Mouse (Mus musculus) neural tube, embryonic 12.5 days (tissue): ENCODE data around the gene Aco1. TPM values are rescaled to one million over a fixed set of nuclear protein-coding genes. Genes with fewer than 3 reads are reported as not detected.

Experiments used
- ATAC-seq: fragments of 200-750 bp; cut with Nextera tagmentation; 2 replicates; pipeline ENCODE4 v1.8.0; 2017; ENCODE audit warnings: low read depth, mild to moderate bottlenecking, moderate TSS enrichment, moderate library complexity; ENCODE audit not compliant: low FRiP score
- H3K27ac ChIP-seq: fragments of 300-500 bp; sonication (generic); 2 replicates; pipeline ENCODE4 v1.5.1; 2016
- H3K27me3 ChIP-seq: fragments of 300-500 bp; sonication (generic); replicated peaks from 2 replicates; pipeline ENCODE4 v1.6.1; 2016; ENCODE audit warnings: mild to moderate bottlenecking
- H3K36me3 ChIP-seq: fragments of 300-500 bp; sonication (generic); 2 replicates; pipeline ENCODE4 v1.6.1; 2016; ENCODE audit warnings: mild to moderate bottlenecking
- H3K4me1 ChIP-seq: fragments of 300-500 bp; sonication (generic); 2 replicates; pipeline ENCODE4 v1.6.1; 2016
- H3K4me2 ChIP-seq: fragments of 300-500 bp; sonication (generic); replicated peaks from 2 replicates; pipeline ENCODE4 v1.6.1; 2016; ENCODE audit warnings: mild to moderate bottlenecking
- H3K4me3 ChIP-seq: fragments of 300-500 bp; sonication (generic); 2 replicates; pipeline ENCODE4 v1.5.1; 2016
- H3K9ac ChIP-seq: fragments of 300-500 bp; sonication (generic); 2 replicates; pipeline ENCODE4 v1.6.1; 2016; ENCODE audit warnings: mild to moderate bottlenecking
- H3K9me3 ChIP-seq: fragments of 300-500 bp; sonication (generic); 2 replicates; pipeline ENCODE4 v1.6.1; 2016; ENCODE audit warnings: mild to moderate bottlenecking
- WGBS: fragments of 180-500 bp; shearing (Covaris S2); methylation state at CpG from one replicate; pipeline ENCODE4 v1.1.7; 2016; 5-methylcytosine and 5-hydroxymethylcytosine counted together
- polyA plus RNA-seq: library from polyadenylated mRNA; unstranded; fragments of >200 nt; fragmentation: Nextera tagmentation; extraction: Ambion mirVana; gene quantifications from 2 replicates; pipeline ENCODE4 v1.2.1, GENCODE M21; 2016

Aco1 gene
- polyA plus RNA-seq, 1 experiment from 2014 or later, result 58.5 TPM

- Histone ChIP-seq H3K27me3 (no peaks in the 10 kb centered on the region), H3K4me1 (peaks cover 3% of the 10 kb centered on the region; the same call in 1 of the 2 replicates), H3K4me2 (peak overlapping the region; percentile 21; the same call in 1 of the 2 replicates), H3K9me3 (no peaks in the 10 kb centered on the region), H3K27ac (no peak overlapping the region), H3K36me3 (no peaks in the 10 kb centered on the region), H3K9ac (no peak overlapping the region), H3K4me3 (no peak overlapping the region)
- WGBS, result 40% methylated on average over 21 of the region's 21 CpGs
- 0 out of 2 replicates have a peak, but pooled peaks have one; percentile 29 for ATAC-seq
These were observed 79.2 kb downstream of the Aco1 start for GRCm38 (mm10) chr4:40221876-40222585.

GRCm38 (mm10) chr4:40226095-40226494 is 83.2 kb downstream of the Aco1 start:
- Histone ChIP-seq H3K27ac (no peak overlapping the region), H3K9me3 (no peaks in the 10 kb centered on the region), H3K27me3 (no peaks in the 10 kb centered on the region), H3K4me1 (peaks cover 3% of the 10 kb centered on the region; the same call in 1 of the 2 replicates), H3K4me3 (no peak overlapping the region), H3K4me2 (no peak overlapping the region), H3K9ac (no peak overlapping the region), H3K36me3 (no peaks in the 10 kb centered on the region)
- ATAC-seq, result no peak
- 79% methylated on average over 5 of the region's 5 CpGs for WGBS

GRCm38 (mm10) chr4:40227131-40227530 is 84.2 kb downstream of the Aco1 start:
- Histone ChIP-seq H3K27ac (no peak overlapping the region), H3K4me1 (peaks cover under 1% of the 10 kb centered on the region; the same call in 1 of the 2 replicates), H3K36me3 (no peaks in the 10 kb centered on the region), H3K9ac (no peak overlapping the region), H3K4me2 (no peak overlapping the region), H3K9me3 (no peaks in the 10 kb centered on the region), H3K27me3 (no peaks in the 10 kb centered on the region), H3K4me3 (no peak overlapping the region)
- no peak for ATAC-seq
- 92% methylated on average over 11 of the region's 11 CpGs for WGBS

GRCm38 (mm10) chr4:40227886-40228285 is 85.0 kb downstream of the Aco1 start:
- WGBS, result 93% methylated on average over 7 of the region's 7 CpGs

GRCm38 (mm10) chr4:40229723-40230122 is 86.8 kb downstream of the Aco1 start:
- WGBS, result 96% methylated on average over 6 of the region's 6 CpGs
- H3K27ac ChIP-seq, result no peak overlapping the region
- no peak for ATAC-seq

More at GRCm38 (mm10) chr4:40227886-40228285, 85.0 kb downstream of the Aco1 start:
- no peaks in the 10 kb centered on the region for H3K9me3 ChIP-seq
- H3K27me3 ChIP-seq, result no peaks in the 10 kb centered on the region
- ATAC-seq, result no peak
- no peak overlapping the region for H3K4me2 ChIP-seq
- no peaks in the 10 kb centered on the region for H3K4me1 ChIP-seq
- H3K9ac ChIP-seq, result no peak overlapping the region
- no peak overlapping the region for H3K4me3 ChIP-seq
- no peak overlapping the region for H3K27ac ChIP-seq
- H3K36me3 ChIP-seq, result no peaks in the 10 kb centered on the region

GRCm38 (mm10) chr4:40233062-40233664 is 90.3 kb downstream of the Aco1 start:
- H3K4me2 ChIP-seq, result no peak overlapping the region
- H3K4me1 ChIP-seq, result no peaks in the 10 kb centered on the region
- H3K9me3 ChIP-seq, result no peaks in the 10 kb centered on the region
- H3K27me3 ChIP-seq, result no peaks in the 10 kb centered on the region
- 93% methylated on average over 7 of the region's 7 CpGs for WGBS
- no peaks in the 10 kb centered on the region for H3K36me3 ChIP-seq
- no peak for ATAC-seq
- H3K9ac ChIP-seq, result no peak overlapping the region
- H3K4me3 ChIP-seq, result no peak overlapping the region
- no peak overlapping the region for H3K27ac ChIP-seq

More at GRCm38 (mm10) chr4:40229723-40230122, 86.8 kb downstream of the Aco1 start:
- no peak overlapping the region for H3K4me2 ChIP-seq
- no peaks in the 10 kb centered on the region for H3K4me1 ChIP-seq
- no peaks in the 10 kb centered on the region for H3K9me3 ChIP-seq
- no peaks in the 10 kb centered on the region for H3K36me3 ChIP-seq
- no peak overlapping the region for H3K9ac ChIP-seq
- no peaks in the 10 kb centered on the region for H3K27me3 ChIP-seq
- H3K4me3 ChIP-seq, result no peak overlapping the region

- Histone ChIP-seq H3K9me3 (no peaks in the 10 kb centered on the region), H3K27me3 (no peaks in the 10 kb centered on the region), H3K4me2 (no peak overlapping the region), H3K9ac (no peak overlapping the region), H3K27ac (no peak overlapping the region), H3K4me3 (no peak overlapping the region), H3K4me1 (peaks cover 8% of the 10 kb centered on the region), H3K36me3 (no peaks in the 10 kb centered on the region)
- WGBS, result 77% methylated on average over 6 of the region's 6 CpGs
- ATAC-seq, result no peak
These were observed 91.4 kb downstream of the Aco1 start for GRCm38 (mm10) chr4:40234256-40234655.

GRCm38 (mm10) chr4:40236829-40237228 is 93.9 kb downstream of the Aco1 start:
- ATAC-seq, result no peak
- WGBS, result 91% methylated on average over 4 of the region's 4 CpGs
- Histone ChIP-seq H3K4me1 (peaks cover 19% of the 10 kb centered on the region), H3K27ac (no peak overlapping the region), H3K4me3 (no peak overlapping the region), H3K36me3 (no peaks in the 10 kb centered on the region), H3K9me3 (no peaks in the 10 kb centered on the region), H3K27me3 (no peaks in the 10 kb centered on the region), H3K4me2 (no peak overlapping the region), H3K9ac (no peak overlapping the region)

GRCm38 (mm10) chr4:40238483-40239408 is 95.9 kb downstream of the Aco1 start:
- 3% methylated on average over 17 of the region's 17 CpGs for WGBS
- Histone ChIP-seq H3K4me2 (peak overlapping the region; percentile 83), H3K4me3 (peak overlapping the region; percentile 46), H3K27ac (no peak overlapping the region), H3K9ac (no peak overlapping the region), H3K9me3 (no peaks in the 10 kb centered on the region), H3K36me3 (no peaks in the 10 kb centered on the region), H3K4me1 (peaks cover 19% of the 10 kb centered on the region), H3K27me3 (no peaks in the 10 kb centered on the region)
- ATAC-seq, result peak; percentile 62

GRCm38 (mm10) chr4:40239409-40240271 is 96.8 kb downstream of the Aco1 start, which contains the start of gene Ddx58:
Gene Ddx58, minus strand, starts transcription at chr4:40239828.
- peak; percentile 55 for ATAC-seq
- H3K9me3 ChIP-seq, result no peaks in the 10 kb centered on the region
- H3K36me3 ChIP-seq, result no peaks in the 10 kb centered on the region
- peak within 1 kb of the TSS; percentile 83 for H3K4me2 ChIP-seq
- no peak within 1 kb of the TSS for H3K27ac ChIP-seq
- H3K9ac ChIP-seq, result peak within 1 kb of the TSS; percentile 60
- 3% methylated on average over 34 of the region's 35 CpGs for WGBS
- peaks cover 19% of the 10 kb centered on the region for H3K4me1 ChIP-seq
- H3K4me3 ChIP-seq, result peak within 1 kb of the TSS; percentile 46
- no peaks in the 10 kb centered on the region for H3K27me3 ChIP-seq

- H3K4me3 ChIP-seq, result peak overlapping the region; percentile 46
- H3K4me2 ChIP-seq, result peak overlapping the region; percentile 83
- H3K9me3 ChIP-seq, result no peaks in the 10 kb centered on the region
- no peaks in the 10 kb centered on the region for H3K27me3 ChIP-seq
- no peak overlapping the region for H3K27ac ChIP-seq
- no peak overlapping the region; the same call in 1 of the 2 replicates for H3K9ac ChIP-seq
- 26% methylated on average over 5 of the region's 5 CpGs for WGBS
- H3K36me3 ChIP-seq, result no peaks in the 10 kb centered on the region
- peak; percentile 41; the same call in 1 of the 2 replicates for ATAC-seq
- peaks cover 19% of the 10 kb centered on the region for H3K4me1 ChIP-seq
These were observed 97.4 kb downstream of the Aco1 start for GRCm38 (mm10) chr4:40240272-40240744.
